Mouse (Mus musculus) intestine, embryonic 15.5 days (tissue): ENCODE data around the gene Zfp933. TPM values are rescaled to one million over a fixed set of nuclear protein-coding genes. Genes with fewer than 3 reads are reported as not detected.
A peak's percentile ranks its signal among the peaks of the same experiment; 100 is the strongest.
"Not testable (repeated sequence)": the region's sequence is repeated elsewhere in the genome, so short reads cannot be mapped to it uniquely, and the experiment has no call there.

Experiments
- ATAC-seq: fragments of 200-750 bp; cut with Nextera tagmentation; 2 replicates; pipeline ENCODE4 v1.8.0; 2017; ENCODE audit warnings: moderate TSS enrichment, moderate library complexity
- H3K27ac ChIP-seq: fragments of 300-500 bp; sonication (generic); 2 replicates; pipeline ENCODE4 v1.5.1; 2015; ENCODE audit warnings: mild to moderate bottlenecking, inconsistent platforms
- H3K27me3 ChIP-seq: fragments of 300-500 bp; sonication (generic); replicated peaks from 2 replicates; pipeline ENCODE4 v1.6.1; 2015; ENCODE audit warnings: inconsistent platforms
- H3K36me3 ChIP-seq: fragments of 300-500 bp; sonication (generic); 2 replicates; pipeline ENCODE4 v1.6.1; 2015; ENCODE audit warnings: inconsistent platforms
- H3K4me1 ChIP-seq: fragments of 300-500 bp; sonication (generic); replicated peaks from 2 replicates; pipeline ENCODE4 v1.6.1; 2015; ENCODE audit warnings: inconsistent platforms
- H3K4me2 ChIP-seq: fragments of 300-500 bp; sonication (generic); replicated peaks from 2 replicates; pipeline ENCODE4 v1.6.1; 2015; ENCODE audit warnings: mild to moderate bottlenecking, inconsistent platforms
- H3K4me3 ChIP-seq: fragments of 300-500 bp; sonication (generic); replicated peaks from 2 replicates; pipeline ENCODE4 v1.5.1; 2015; ENCODE audit warnings: inconsistent platforms
- H3K9ac ChIP-seq: fragments of 300-500 bp; sonication (generic); 2 replicates; pipeline ENCODE4 v1.6.1; 2015; ENCODE audit warnings: inconsistent platforms
- H3K9me3 ChIP-seq: fragments of 300-500 bp; sonication (generic); 2 replicates; pipeline ENCODE4 v1.6.1; 2016; ENCODE audit warnings: inconsistent platforms
- WGBS: fragments of 180-500 bp; shearing (Covaris S2); methylation state at CpG from one replicate; pipeline ENCODE4 v1.1.7; 2015; 5-methylcytosine and 5-hydroxymethylcytosine counted together
- polyA plus RNA-seq: library from polyadenylated mRNA; unstranded; fragments of >200 nt; fragmentation: Nextera tagmentation; extraction: Ambion mirVana; gene quantifications from 2 replicates; pipeline ENCODE4 v1.2.1, GENCODE M21; 2015

The Zfp933 gene
- polyA plus RNA-seq, 1 experiment from 2014 or later, result 4.6 TPM

DNA sequence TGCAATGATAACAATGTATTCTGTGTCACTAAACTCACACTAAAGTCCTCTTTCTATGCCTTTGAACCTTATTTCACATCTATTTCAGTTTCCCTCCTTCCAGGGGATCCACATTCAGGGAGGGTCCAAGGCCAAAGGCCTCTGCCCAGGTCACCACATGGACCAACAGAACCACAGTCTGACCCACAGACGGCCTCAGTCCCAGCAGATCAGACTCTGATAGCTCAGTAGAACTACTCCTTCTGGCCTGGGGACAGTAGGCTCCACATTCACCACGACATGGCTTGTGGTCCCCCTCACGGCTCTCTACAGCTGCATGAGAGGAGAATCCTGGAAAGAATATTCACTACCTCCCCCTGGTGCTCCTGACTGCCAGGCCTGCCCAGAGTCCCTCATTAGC, 5.3 kb downstream of the Zfp933 start:
- Histone ChIP-seq H3K27ac (no peak overlapping the region), H3K9ac (no peak overlapping the region), H3K36me3 (peaks cover 18% of the 10 kb centered on the region), H3K4me2 (no peak overlapping the region), H3K27me3 (no peaks in the 10 kb centered on the region), H3K9me3 (no peaks in the 10 kb centered on the region), H3K4me3 (no peak overlapping the region), H3K4me1 (no peaks in the 10 kb centered on the region)
- no peak for ATAC-seq
- WGBS, result 96% methylated on average over 3 of the region's 3 CpGs

DNA sequence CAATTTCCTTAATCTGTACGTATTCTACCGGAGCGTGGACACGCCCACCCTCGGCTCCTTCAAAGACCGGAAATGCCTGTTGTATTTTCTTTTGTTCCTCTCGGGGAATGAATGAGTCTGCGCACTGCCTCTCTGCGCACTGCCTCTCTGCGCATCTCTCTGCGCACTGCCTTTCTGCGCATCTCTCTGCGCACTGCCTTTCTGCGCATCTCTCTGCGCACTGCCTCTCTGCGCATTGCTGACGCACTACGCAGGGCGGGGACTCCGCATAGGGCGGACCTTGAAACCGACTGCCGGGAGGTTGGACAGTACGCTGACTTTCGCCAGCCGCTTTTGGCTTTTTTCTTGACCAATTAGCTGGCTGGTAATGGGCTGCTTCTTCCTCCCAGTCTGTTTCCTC, 8.9 kb downstream of the Zfp933 start:
- H3K9ac ChIP-seq, H3K27me3 ChIP-seq, H3K4me2 ChIP-seq, H3K4me3 ChIP-seq, H3K4me1 ChIP-seq, ATAC-seq, H3K9me3 ChIP-seq, H3K27ac ChIP-seq: not testable (repeated sequence)
- peaks cover 18% of the 10 kb centered on the region for H3K36me3 ChIP-seq
- 98% methylated on average over 20 of the region's 26 CpGs for WGBS

DNA sequence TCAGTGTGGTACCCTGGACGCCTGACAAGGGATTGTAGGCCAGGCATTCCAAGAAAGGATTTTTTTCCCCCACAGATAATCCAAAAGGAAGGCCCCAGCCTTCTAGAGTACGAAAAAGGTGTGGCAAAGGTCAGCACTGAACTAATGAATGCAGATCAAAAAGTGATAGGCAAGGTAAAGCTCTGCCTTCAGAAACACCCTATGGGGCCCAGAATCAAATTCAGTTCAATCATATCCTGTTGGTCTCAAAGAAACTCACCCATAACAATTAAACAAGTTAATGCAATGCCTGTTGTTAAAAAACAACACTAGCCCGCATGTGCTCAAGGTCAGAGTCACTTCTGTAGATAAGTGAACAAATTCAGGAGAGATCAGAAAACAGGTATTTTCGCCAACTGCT, 23.8 kb downstream of the Zfp933 start:
- H3K4me2 ChIP-seq, result no peak overlapping the region
- H3K27ac ChIP-seq, result no peak overlapping the region
- ATAC-seq, result no peak
- H3K27me3 ChIP-seq, result no peaks in the 10 kb centered on the region
- no peak overlapping the region for H3K9ac ChIP-seq
- H3K4me3 ChIP-seq, result no peak overlapping the region
- peaks cover 24% of the 10 kb centered on the region for H3K9me3 ChIP-seq
- peaks cover 23% of the 10 kb centered on the region for H3K36me3 ChIP-seq
- H3K4me1 ChIP-seq, result no peaks in the 10 kb centered on the region
- 95% methylated on average over 4 of the region's 4 CpGs for WGBS

DNA sequence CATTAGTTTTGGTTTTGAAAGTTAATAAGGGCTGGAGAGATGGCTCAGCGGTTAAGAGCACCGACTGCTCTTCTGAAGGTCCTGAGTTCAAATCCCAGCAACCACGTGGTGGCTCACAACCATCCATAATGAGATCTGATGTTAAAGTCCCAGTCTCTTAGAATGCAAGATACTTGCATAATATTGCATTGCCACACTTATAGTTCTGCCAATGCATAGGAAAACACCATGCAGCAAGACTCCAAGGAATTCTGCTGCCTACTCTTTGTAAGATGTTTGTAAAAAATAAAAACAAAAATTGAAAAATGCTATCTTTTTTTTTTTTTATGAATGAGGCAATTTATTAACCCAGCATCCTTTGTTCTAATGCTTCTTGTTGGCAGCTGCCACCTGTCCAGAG, 26.8 kb downstream of the Zfp933 start:
- not testable (repeated sequence) for H3K9ac ChIP-seq, H3K4me2 ChIP-seq, H3K27me3 ChIP-seq, H3K4me3 ChIP-seq, H3K27ac ChIP-seq, ATAC-seq, H3K4me1 ChIP-seq
- 84% methylated on average over 3 of the region's 3 CpGs for WGBS
- Histone ChIP-seq H3K36me3 (peaks cover 13% of the 10 kb centered on the region), H3K9me3 (peaks cover 25% of the 10 kb centered on the region)

DNA sequence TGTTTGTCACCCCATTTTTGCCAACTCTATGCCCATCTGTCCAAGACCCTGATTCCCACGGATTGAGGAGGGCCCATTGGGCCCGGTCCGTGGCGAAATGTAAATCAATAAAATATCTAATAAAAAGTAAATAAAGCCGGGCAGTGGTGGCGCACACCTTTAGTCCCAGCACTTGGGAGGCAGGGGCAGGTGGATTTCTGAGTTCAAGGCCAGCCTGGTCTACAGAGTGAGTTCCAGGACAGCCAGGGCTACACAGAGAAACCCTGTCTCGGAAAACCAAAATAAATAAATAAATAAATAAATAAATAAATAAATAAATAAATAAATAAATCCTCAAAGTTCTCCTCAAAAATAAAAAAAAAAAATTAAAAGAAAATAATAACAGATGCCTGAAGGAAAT, 28.5 kb downstream of the Zfp933 start:
- ATAC-seq, H3K36me3 ChIP-seq, H3K9ac ChIP-seq, H3K4me2 ChIP-seq, H3K27me3 ChIP-seq, H3K27ac ChIP-seq, H3K4me1 ChIP-seq, H3K4me3 ChIP-seq: not testable (repeated sequence)
- WGBS, result 84% methylated on average over 7 of the region's 7 CpGs
- H3K9me3 ChIP-seq, result peaks cover 25% of the 10 kb centered on the region

DNA sequence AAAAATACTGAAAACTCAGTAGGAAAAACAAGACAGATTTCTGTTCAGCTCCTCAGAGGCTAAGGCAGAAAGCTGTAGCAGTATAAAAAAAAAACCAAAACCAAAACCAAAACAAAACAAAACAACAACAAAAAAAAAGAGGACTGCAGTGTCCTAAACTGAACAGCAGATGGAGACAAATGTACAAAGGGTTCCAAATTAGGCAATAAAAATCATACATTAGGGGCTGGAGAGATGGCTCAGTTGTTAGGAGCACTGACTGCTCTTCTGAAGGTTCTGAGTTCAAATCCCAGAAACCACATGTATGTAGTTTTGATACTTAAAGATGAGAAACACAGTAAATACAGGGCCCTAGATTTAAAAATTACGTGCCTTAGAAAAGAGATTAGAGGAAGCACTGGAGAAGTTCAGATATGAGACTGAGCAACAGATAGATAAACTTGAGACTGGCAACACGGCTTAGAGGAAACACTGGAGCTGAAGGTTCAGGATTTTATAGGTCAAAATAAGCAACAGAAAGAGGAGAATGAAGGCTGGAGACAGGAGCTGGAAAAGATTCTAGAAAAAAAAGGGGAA, 33.5 kb downstream of the Zfp933 start:
- no peak for ATAC-seq
- WGBS, result 76% methylated on average over 2 of the region's 2 CpGs

DNA sequence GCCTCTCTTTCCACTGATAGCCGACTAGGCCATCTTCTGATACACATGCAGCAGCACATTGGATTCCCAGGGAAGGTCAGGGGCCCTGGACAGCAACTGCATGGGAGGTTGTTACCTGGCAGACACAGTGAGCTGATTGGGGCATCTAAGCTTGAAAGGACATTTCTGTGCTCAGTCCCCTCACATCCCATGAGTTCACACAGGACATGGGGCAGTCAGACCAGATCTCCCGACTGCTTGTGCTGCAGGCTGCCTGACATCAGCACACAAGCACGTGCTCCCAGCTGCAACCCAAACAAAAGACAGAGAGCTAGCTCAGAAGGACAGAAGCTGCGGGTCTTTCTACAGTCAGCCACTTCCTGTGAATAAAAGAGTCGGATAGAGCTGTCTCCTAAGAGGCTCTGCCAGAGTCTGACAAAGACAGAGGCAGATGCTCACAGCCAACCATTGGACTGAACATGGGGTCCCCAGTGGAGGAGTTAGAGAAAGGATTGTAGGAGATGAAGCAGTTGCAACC, 34.9 kb downstream of the Zfp933 start:
- H3K36me3 ChIP-seq, result no peaks in the 10 kb centered on the region
- H3K9ac ChIP-seq, result no peak overlapping the region
- no peaks in the 10 kb centered on the region; the same call in 1 of the 2 replicates for H3K9me3 ChIP-seq
- no peaks in the 10 kb centered on the region for H3K27me3 ChIP-seq
- 39% methylated on average over 5 of the region's 5 CpGs for WGBS
- no peak overlapping the region for H3K4me3 ChIP-seq
- ATAC-seq, result no peak
- no peak overlapping the region for H3K4me2 ChIP-seq
- no peak overlapping the region for H3K27ac ChIP-seq
- H3K4me1 ChIP-seq, result no peaks in the 10 kb centered on the region

More for the DNA sequence above, 33.5 kb downstream of the Zfp933 start:
- peaks cover 4% of the 10 kb centered on the region for H3K9me3 ChIP-seq
- no peaks in the 10 kb centered on the region for H3K27me3 ChIP-seq
- no peak overlapping the region for H3K4me3 ChIP-seq
- H3K9ac ChIP-seq, result no peak overlapping the region
- H3K27ac ChIP-seq, result no peak overlapping the region
- H3K4me1 ChIP-seq, result no peaks in the 10 kb centered on the region
- no peaks in the 10 kb centered on the region for H3K36me3 ChIP-seq
- no peak overlapping the region for H3K4me2 ChIP-seq

DNA sequence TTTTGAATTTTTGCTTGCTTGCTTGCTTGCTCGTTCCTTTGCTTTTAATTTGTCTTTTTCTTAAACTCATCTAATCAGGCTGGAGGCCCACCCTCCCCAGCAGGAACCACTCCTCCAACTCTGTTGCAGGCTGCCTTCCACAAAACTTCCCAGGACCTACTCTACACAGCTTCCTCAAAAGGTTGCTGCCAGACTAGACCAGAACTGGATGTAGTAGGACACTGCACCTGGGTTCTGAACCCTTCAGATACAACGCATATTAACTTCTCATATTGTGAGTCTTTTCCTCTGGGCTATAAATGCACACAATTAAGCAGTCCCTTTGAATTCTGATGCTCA, 38.2 kb downstream of the Zfp933 start:
- not testable (repeated sequence) for H3K4me1 ChIP-seq, H3K36me3 ChIP-seq, H3K9ac ChIP-seq, H3K27ac ChIP-seq, H3K27me3 ChIP-seq, H3K9me3 ChIP-seq
- Histone ChIP-seq H3K4me2 (peak overlapping the region; percentile 75), H3K4me3 (peak overlapping the region; percentile 54)
- ATAC-seq, result peak; percentile 40; the same call in 1 of the 2 replicates
- WGBS, result 54% methylated on average over 2 of the region's 2 CpGs

DNA sequence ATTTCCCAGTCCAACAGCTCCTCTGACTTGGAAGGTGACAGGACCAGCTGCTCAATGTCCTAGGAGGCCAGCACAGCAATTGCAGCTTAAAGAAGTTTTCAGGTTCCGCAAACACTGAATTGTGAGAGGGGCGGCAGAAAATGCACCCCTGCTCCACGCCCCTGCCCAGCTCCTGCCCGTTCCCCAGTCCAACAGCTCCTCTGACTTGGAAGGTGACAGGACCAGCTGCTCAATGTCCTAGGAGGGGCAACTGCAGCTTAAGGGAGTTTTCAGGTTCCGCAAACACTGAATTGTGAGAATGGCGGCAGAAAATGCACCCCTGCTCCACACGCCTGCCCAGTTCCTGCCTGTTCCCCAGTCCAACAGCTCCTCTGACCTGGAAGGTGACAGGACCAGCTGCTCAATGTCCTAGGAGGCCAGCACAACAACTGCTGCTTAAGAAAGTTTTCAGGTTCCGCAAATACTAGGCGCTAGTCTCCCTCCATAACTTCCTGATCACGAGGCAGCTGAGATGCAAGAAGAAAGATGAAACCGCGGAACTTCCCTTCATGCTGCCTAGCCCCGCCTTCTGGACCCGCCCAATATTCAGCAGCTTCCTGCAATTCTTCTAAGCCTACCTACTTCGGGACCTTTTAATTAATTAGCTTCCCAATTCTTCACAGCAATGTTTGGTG, 38.7 kb downstream of the Zfp933 start, which contains the start of gene Zfp984:
Gene Zfp984, minus strand, starts transcription at position 497 of the 674 bp plus-strand sequence.
- WGBS, result 12% methylated on average over 15 of the region's 15 CpGs
- H3K27ac ChIP-seq, result peak within 1 kb of the TSS; percentile 82

DNA sequence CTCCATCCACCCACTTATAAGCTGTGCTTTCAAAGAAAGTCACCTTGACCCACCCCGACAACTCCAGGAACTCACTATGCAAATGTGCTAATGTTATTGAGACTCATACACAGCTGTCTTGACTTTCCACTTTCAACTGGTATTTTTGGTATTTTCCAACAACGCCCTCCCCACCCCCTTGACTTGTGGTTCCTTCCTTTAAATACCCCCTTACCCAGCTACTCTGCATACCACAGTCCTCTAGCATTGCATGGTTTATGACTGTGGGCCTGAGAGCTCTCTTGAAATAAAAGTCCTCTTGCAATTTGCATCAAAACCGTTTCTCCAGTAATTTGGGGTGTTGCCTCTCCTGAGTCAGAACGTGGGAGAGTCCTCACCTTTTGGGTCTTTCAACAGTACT, 39.7 kb downstream of the Zfp933 start:
- H3K9me3 ChIP-seq, H3K4me1 ChIP-seq, H3K27ac ChIP-seq, H3K27me3 ChIP-seq, H3K9ac ChIP-seq, H3K36me3 ChIP-seq: not testable (repeated sequence)
- peak; percentile 39; the same call in 1 of the 2 replicates for ATAC-seq
- 69% methylated on average over 4 of the region's 4 CpGs for WGBS
- Histone ChIP-seq H3K4me2 (peak overlapping the region; percentile 75), H3K4me3 (0 out of 2 replicates have a peak overlapping the region, but pooled peaks have one; percentile 54)

More for the DNA sequence above, 38.7 kb downstream of the Zfp933 start, which contains the start of gene Zfp984:
- Histone ChIP-seq H3K4me3 (peak within 1 kb of the TSS; percentile 54), H3K4me2 (peak within 1 kb of the TSS; percentile 75), H3K9ac (peak within 1 kb of the TSS; percentile 66)
- H3K27me3 ChIP-seq, H3K36me3 ChIP-seq, H3K9me3 ChIP-seq, H3K4me1 ChIP-seq: not testable (repeated sequence)
- ATAC-seq, result peak; percentile 94

DNA sequence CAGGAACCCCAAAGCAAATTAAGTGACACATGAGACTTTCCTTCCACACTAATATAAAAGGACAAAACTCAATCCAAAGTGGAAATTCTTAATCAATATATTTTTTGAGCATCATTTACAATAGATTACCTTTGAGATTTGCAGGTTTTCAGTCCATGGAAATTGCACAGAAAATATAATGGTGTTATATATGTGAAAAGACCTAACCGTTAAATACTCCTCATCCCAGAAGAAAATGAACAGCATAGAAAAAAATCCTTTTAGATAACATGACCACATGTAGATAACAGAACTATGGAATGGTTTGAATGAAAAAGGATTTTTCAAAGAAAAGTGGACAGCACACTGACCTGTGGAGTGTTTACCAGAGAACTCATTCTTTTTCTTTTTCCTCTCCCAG, 52.9 kb downstream of the Zfp933 start:
- not testable (repeated sequence) for H3K9ac ChIP-seq, H3K36me3 ChIP-seq, H3K9me3 ChIP-seq, ATAC-seq, H3K4me2 ChIP-seq, H3K4me3 ChIP-seq, H3K4me1 ChIP-seq, H3K27ac ChIP-seq, H3K27me3 ChIP-seq
- WGBS, result 94% methylated on average over 1 of the region's 1 CpGs

DNA sequence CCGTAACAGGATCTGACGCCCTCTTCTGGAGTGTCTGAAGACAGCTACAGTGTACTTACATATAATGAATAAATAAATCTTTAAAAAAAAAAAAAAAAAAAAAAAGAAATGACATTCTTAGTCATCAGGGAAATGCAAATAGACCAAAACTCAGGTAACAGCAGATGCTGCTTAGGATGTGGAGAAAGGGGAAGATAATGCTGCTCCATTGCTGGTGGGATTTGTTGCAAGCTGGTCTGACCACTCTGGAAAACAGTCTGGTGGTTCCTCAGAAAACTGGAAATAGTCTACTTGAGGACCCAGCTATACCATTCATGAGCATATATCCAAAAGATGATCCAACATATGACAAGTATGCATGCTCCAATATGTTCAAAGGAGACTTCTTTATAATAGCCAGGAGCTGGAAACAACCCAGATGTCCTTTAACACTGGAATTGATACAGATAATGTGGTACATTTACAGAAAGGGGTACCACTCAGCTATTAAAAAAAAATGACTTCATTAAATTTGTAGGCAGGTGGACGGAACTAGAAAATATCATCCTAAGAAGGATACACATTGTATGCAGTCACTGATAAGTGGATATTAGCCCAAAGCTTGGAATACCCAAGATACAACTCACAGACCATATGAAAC, 54.0 kb downstream of the Zfp933 start:
- not testable (repeated sequence) for H3K4me3 ChIP-seq, H3K36me3 ChIP-seq, H3K9ac ChIP-seq, ATAC-seq, H3K27me3 ChIP-seq, H3K9me3 ChIP-seq, H3K27ac ChIP-seq, H3K4me1 ChIP-seq, H3K4me2 ChIP-seq
- WGBS, result 88% methylated on average over 3 of the region's 3 CpGs
